Mouse (Mus musculus) WW6 (cell line): ENCODE measurements around the gene Pilra.

ENCODE experiments used
- DNase-seq: peaks from one replicate; pipeline ENCODE4 v3.0.0-alpha.2; 2013; ENCODE audit warnings: low read depth, low spot score

The Pilra gene

GRCm38 (mm10) chr5:137825030-137825429 is 11.1 kb downstream of the Pilra start:
- DNase-seq = no peak

GRCm38 (mm10) chr5:137823455-137824045 is 12.5 kb downstream of the Pilra start:
- DNase-seq = no peak

GRCm38 (mm10) chr5:137822602-137823001 is 13.5 kb downstream of the Pilra start:
- DNase-seq = no peak

GRCm38 (mm10) chr5:137822126-137822525 is 14.0 kb downstream of the Pilra start:
- no peak for DNase-seq

GRCm38 (mm10) chr5:137817466-137818222 is 18.4 kb downstream of the Pilra start:
- DNase-seq = no peak

- DNase-seq = no peak
These were observed 27.8 kb downstream of the Pilra start for GRCm38 (mm10) chr5:137808316-137808715.

- DNase-seq = no peak
These were observed 29.9 kb downstream of the Pilra start for GRCm38 (mm10) chr5:137806158-137806557.

GRCm38 (mm10) chr5:137800917-137801316 is 35.2 kb downstream of the Pilra start:
- DNase-seq = no peak

- no peak for DNase-seq
These were observed 39.5 kb downstream of the Pilra start for GRCm38 (mm10) chr5:137796606-137797005.

GRCm38 (mm10) chr5:137791553-137791952 is 44.5 kb downstream of the Pilra start:
- DNase-seq = no peak

- no peak for DNase-seq
These were observed 47.0 kb downstream of the Pilra start for GRCm38 (mm10) chr5:137788946-137789531.

- DNase-seq = no peak
These were observed 47.9 kb downstream of the Pilra start for GRCm38 (mm10) chr5:137788171-137788570.

GRCm38 (mm10) chr5:137787151-137787928 is 48.7 kb downstream of the Pilra start, which contains the start of the genes Mepce and Zcwpw1:
Mepce (minus strand) TSS chr5:137787655.
Zcwpw1 (plus strand) TSS chr5:137787798.
- peak; percentile 91 for DNase-seq

GRCm38 (mm10) chr5:137786109-137786942 is 49.8 kb downstream of the Pilra start:
- peak; percentile 99 for DNase-seq

GRCm38 (mm10) chr5:137785164-137786031 is 50.7 kb downstream of the Pilra start:
- DNase-seq = no peak

- no peak for DNase-seq
These were observed 51.5 kb downstream of the Pilra start for GRCm38 (mm10) chr5:137784546-137784945.

- DNase-seq = no peak
These were observed 52.1 kb downstream of the Pilra start for GRCm38 (mm10) chr5:137783901-137784540.

GRCm38 (mm10) chr5:137782776-137783522 is 53.1 kb downstream of the Pilra start:
- no peak for DNase-seq

GRCm38 (mm10) chr5:137781661-137782060 is 54.4 kb downstream of the Pilra start:
- DNase-seq = no peak
